Mouse (Mus musculus) stomach, embryonic 14.5 days (tissue): Measurements from ENCODE around the gene Pik3cd. TPM values are rescaled to one million over a fixed set of nuclear protein-coding genes. Genes with fewer than 3 reads are reported as not detected.

Experiments
- microRNA-seq: library from miRNA; unstranded; fragments of <30 nt; microRNA quantifications from one replicate; pipeline ENCODE4, GENCODE M21; 2016
- polyA plus RNA-seq: library from polyadenylated mRNA; unstranded; fragments of >200 nt; fragmentation: Nextera tagmentation; extraction: Ambion mirVana; gene quantifications from 2 replicates; pipeline ENCODE4 v1.2.1, GENCODE M21; 2014

Gene Pik3cd
- polyA plus RNA-seq, 1 experiment from 2014 or later, result 4.8 TPM

Small RNA genes within 50 kb of the gene (microRNA-seq; reads per million reads assigned to microRNA genes)
- not detected for gene Mir7023

Other genes with a start within 250 kb of the Pik3cd start
- gene Rbp7, start 247.6 kb downstream of the Pik3cd start, polyA plus RNA-seq, result 1.9 TPM in 2 replicates
- not detected in 2 replicates for gene Tmem274, start 225.2 kb downstream of the Pik3cd start, polyA plus RNA-seq
- 11.5 and 15.1 TPM in 2 replicates for gene Nmnat1, start 217.4 kb downstream of the Pik3cd start, polyA plus RNA-seq
- gene Lzic, start 217.3 kb downstream of the Pik3cd start, polyA plus RNA-seq, result 45.9 and 49.3 TPM in 2 replicates
- 57.7 and 57.8 TPM in 2 replicates for gene Ctnnbip1, start 184.3 kb downstream of the Pik3cd start, polyA plus RNA-seq
- gene Clstn1, start 116.1 kb downstream of the Pik3cd start, polyA plus RNA-seq, result 22.9 and 24.6 TPM in 2 replicates
- 19.7 and 21.8 TPM in 2 replicates for gene Tmem201, start 35.5 kb upstream of the Pik3cd start, polyA plus RNA-seq
- gene Slc25a33, start 71.7 kb upstream of the Pik3cd start, polyA plus RNA-seq, result 9.4 and 9.5 TPM in 2 replicates